Mouse (Mus musculus): ENCODE results near the gene 1300017J02Rik.

DNA sequence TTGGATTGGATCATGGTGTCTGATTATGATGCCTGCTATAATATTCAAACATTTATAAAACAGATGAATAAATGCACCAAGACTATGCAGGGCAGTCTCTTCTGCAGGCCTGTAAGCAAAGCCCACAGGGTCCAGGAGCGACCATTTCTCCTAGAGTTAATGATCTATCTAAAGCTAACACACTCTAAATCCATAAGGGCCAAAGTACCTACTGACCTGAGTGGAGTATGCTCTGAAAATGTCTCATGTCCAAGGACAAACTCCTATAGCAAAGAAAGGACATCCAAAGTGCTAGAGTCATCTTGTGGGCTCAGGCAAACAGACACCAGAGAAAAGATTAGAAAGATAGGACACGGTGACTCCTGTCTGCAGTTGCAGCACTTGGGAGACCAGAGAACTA is 10.4 kb downstream of the 1300017J02Rik start:
- TF ChIP-seq POLR2AphosphoS2 (IDR thresholded peaks at IDR 0.05; ENCODE audit: low read length) (no peak), GATA1 (IDR thresholded peaks at IDR 0.05; ENCODE audit: low read depth, low read length) (no peak), TAL1 (IDR thresholded peaks at IDR 0.05; ENCODE audit: low read length) (no peak), CTCF (IDR thresholded peaks at IDR 0.05 in 2 of 3, conservative IDR thresholded peaks at IDR 0.05 in 1 of 3; ENCODE audit: control insufficient read depth in 1 of 3, insufficient read depth in 1 of 3, low read depth in 2 of 3, low read length in 3 of 3, poor library complexity in 1 of 3, severe bottlenecking in 1 of 3) (no peak), TCF12 (IDR thresholded peaks at IDR 0.05; ENCODE audit: low read depth, low read length) (no peak), ZNF384 (IDR thresholded peaks at IDR 0.05; ENCODE audit: low read depth, low read length) (no peak), POLR2A (IDR thresholded peaks at IDR 0.05; ENCODE audit: control insufficient read depth in 1 of 2, insufficient read depth in 1 of 2, low read depth in 1 of 2, low read length in 2 of 2, poor library complexity in 1 of 2) (no peak), E2F4 (IDR thresholded peaks at IDR 0.05; ENCODE audit: borderline replicate concordance, low read depth, low read length) (no peak), USF1 (IDR thresholded peaks at IDR 0.05; ENCODE audit: low read depth, low read length) (no peak), EP300 (IDR thresholded peaks at IDR 0.05; ENCODE audit: low read depth in 1 of 2, low read length in 2 of 2) (no peak), KAT2A (conservative IDR thresholded peaks at IDR 0.05; ENCODE audit: low read depth, low read length) (no peak), MAX (IDR thresholded peaks at IDR 0.05; ENCODE audit: low read length) (no peak), SMC3 (IDR thresholded peaks at IDR 0.05; ENCODE audit: low read depth, low read length) (no peak)
